In genomic region chr9:44720358-44721153, GRCm38 (mm10) we compare ENCODE assay signal across 8 mouse cellular contexts. TPM values are rescaled to one million over a fixed set of nuclear protein-coding genes. Genes with fewer than 3 reads are reported as not detected.
A peak's percentile ranks its signal among the peaks of the same experiment; 100 is the strongest.
DNase-seq lines count a peak whose midpoint lies in the region; ATAC-seq and TF ChIP-seq lines count a peak whose summit lies in the region.

No protein-coding gene starts in this region.

- DNase-seq in lung, postnatal 0 days (ENCODE audit: low spot score) = no peak
- DNase-seq in lung, postnatal 25 days (ENCODE audit: low spot score) = no peak
- peak; percentile 82 for DNase-seq in brain, adult 2 months (ENCODE audit: low read depth, low spot score)
- no peak for DNase-seq in intestine, embryonic 14.5 days (ENCODE audit: low spot score)
- DNase-seq in spleen, postnatal 10 days (ENCODE audit: low spot score in 2 of 2) = no peak
- no peak for DNase-seq in adrenal gland, adult 18-20 months (ENCODE audit: low spot score in 2 of 2)

- WGBS in lung, postnatal 0 days = 23% methylated on average over 9 of the region's 9 CpGs
- WGBS in forebrain, embryonic 12.5 days = 15% methylated on average over 9 of the region's 9 CpGs
- WGBS in intestine, embryonic 14.5 days = 18% methylated on average over 9 of the region's 9 CpGs
- 7% methylated on average over 9 of the region's 9 CpGs for WGBS in midbrain, embryonic 16.5 days

- 0 out of 2 replicates have a peak, but pooled peaks cover 4% of the 10 kb centered on the region for H3K36me3 ChIP-seq in lung, postnatal 0 days (ENCODE audit: insufficient read depth, low read length)
- peaks cover 22% of the 10 kb centered on the region for H3K36me3 ChIP-seq in forebrain, embryonic 12.5 days (replicated peaks)
- H3K36me3 ChIP-seq in intestine, embryonic 14.5 days (ENCODE audit: control insufficient read depth, insufficient read depth, low read length) = peaks cover 23% of the 10 kb centered on the region
- H3K36me3 ChIP-seq in midbrain, embryonic 16.5 days (ENCODE audit: control insufficient read depth, insufficient read depth, low read length) = peaks cover 13% of the 10 kb centered on the region

- no peak overlapping the region for H3K27ac ChIP-seq in lung, postnatal 0 days (ENCODE audit: low read length)
- peak overlapping the region; percentile 84 for H3K27ac ChIP-seq in forebrain, embryonic 12.5 days
- H3K27ac ChIP-seq in intestine, embryonic 14.5 days (ENCODE audit: low read depth) = peak overlapping the region; percentile 40; the same call in 1 of the 2 replicates
- peak overlapping the region; percentile 84 for H3K27ac ChIP-seq in midbrain, embryonic 16.5 days (ENCODE audit: low read length)

- no peaks in the 10 kb centered on the region for H3K9me3 ChIP-seq in lung, postnatal 0 days (ENCODE audit: low read length)
- H3K9me3 ChIP-seq in forebrain, embryonic 12.5 days = no peaks in the 10 kb centered on the region
- no peaks in the 10 kb centered on the region for H3K9me3 ChIP-seq in intestine, embryonic 14.5 days (ENCODE audit: control insufficient read depth, low read length)
- H3K9me3 ChIP-seq in midbrain, embryonic 16.5 days (replicated peaks; ENCODE audit: control insufficient read depth, low read length, poor library complexity, severe bottlenecking) = no peaks in the 10 kb centered on the region

- no peak for ATAC-seq in lung, postnatal 0 days
- peak; percentile 31; the same call in 1 of the 2 replicates for ATAC-seq in forebrain, embryonic 12.5 days (ENCODE audit: low FRiP score)
- no peak for ATAC-seq in intestine, embryonic 14.5 days (replicated peaks; ENCODE audit: low FRiP score, low TSS enrichment, low read depth)
- peak; percentile 37 for ATAC-seq in midbrain, embryonic 16.5 days

- TF ChIP-seq CTCF in lung, postnatal 0 days (IDR thresholded peaks at IDR 0.05) = no peak; the same call in 1 of the 2 replicates

- TF ChIP-seq EP300 in lung, postnatal 0 days (IDR thresholded peaks at IDR 0.05) = no peak

- peak overlapping the region; percentile 32; the same call in 1 of the 2 replicates for H3K9ac ChIP-seq in lung, postnatal 0 days (replicated peaks; ENCODE audit: low read depth)
- peak overlapping the region; percentile 84 for H3K9ac ChIP-seq in forebrain, embryonic 12.5 days
- H3K9ac ChIP-seq in intestine, embryonic 14.5 days (ENCODE audit: low read length) = peak overlapping the region; percentile 62
- H3K9ac ChIP-seq in midbrain, embryonic 16.5 days (ENCODE audit: low read depth, low read length) = peak overlapping the region; percentile 97

- H3K4me2 ChIP-seq in lung, postnatal 0 days (replicated peaks; ENCODE audit: low read depth, low read length) = peak overlapping the region; percentile 78
- peak overlapping the region; percentile 79 for H3K4me2 ChIP-seq in forebrain, embryonic 12.5 days
- peak overlapping the region; percentile 77 for H3K4me2 ChIP-seq in intestine, embryonic 14.5 days (ENCODE audit: low read length)
- H3K4me2 ChIP-seq in midbrain, embryonic 16.5 days (ENCODE audit: low read length) = peak overlapping the region; percentile 97

- H3K4me3 ChIP-seq in lung, postnatal 0 days (ENCODE audit: low read depth, low read length) = peak overlapping the region; percentile 38
- H3K4me3 ChIP-seq in forebrain, embryonic 12.5 days (replicated peaks) = peak overlapping the region; percentile 67
- peak overlapping the region; percentile 66 for H3K4me3 ChIP-seq in intestine, embryonic 14.5 days (ENCODE audit: low read depth, low read length)
- peak overlapping the region; percentile 92 for H3K4me3 ChIP-seq in midbrain, embryonic 16.5 days (ENCODE audit: low read depth, low read length)

- peaks cover 11% of the 10 kb centered on the region for H3K4me1 ChIP-seq in lung, postnatal 0 days (ENCODE audit: insufficient read depth, low read depth, low read length)
- peaks cover 64% of the 10 kb centered on the region for H3K4me1 ChIP-seq in forebrain, embryonic 12.5 days
- H3K4me1 ChIP-seq in intestine, embryonic 14.5 days (replicated peaks; ENCODE audit: control insufficient read depth, insufficient read depth, low read length) = peaks cover 26% of the 10 kb centered on the region
- peaks cover 50% of the 10 kb centered on the region for H3K4me1 ChIP-seq in midbrain, embryonic 16.5 days (ENCODE audit: control insufficient read depth, insufficient read depth, low read length)

- H3K27me3 ChIP-seq in lung, postnatal 0 days (replicated peaks; ENCODE audit: insufficient read depth, low read length) = no peaks in the 10 kb centered on the region
- no peaks in the 10 kb centered on the region for H3K27me3 ChIP-seq in forebrain, embryonic 12.5 days
- H3K27me3 ChIP-seq in intestine, embryonic 14.5 days (replicated peaks; ENCODE audit: control insufficient read depth, insufficient read depth, low read length) = no peaks in the 10 kb centered on the region
- H3K27me3 ChIP-seq in midbrain, embryonic 16.5 days (ENCODE audit: control insufficient read depth, insufficient read depth, low read depth, low read length) = no peaks in the 10 kb centered on the region

RNA-seq across cellular contexts. Expression of gene Phldb1, which starts 14.4 kb away (rescaled TPM):
- polyA plus RNA-seq in lung, postnatal 0 days (2015; fragmentation: Nextera tagmentation; extraction: Ambion mirVana) = 21.3 and 21.8 TPM in 2 replicates
- 57.5 and 67.3 TPM in 2 replicates for polyA plus RNA-seq in forebrain, embryonic 12.5 days (2016; fragmentation: Nextera tagmentation; extraction: Ambion mirVana)
- 21.4 and 22.6 TPM in 2 replicates for polyA plus RNA-seq in intestine, embryonic 14.5 days (2014; fragmentation: Nextera tagmentation; extraction: Ambion mirVana)
- 48.1 and 51.7 TPM in 2 replicates for polyA plus RNA-seq in midbrain, embryonic 16.5 days (2015; fragmentation: Nextera tagmentation; extraction: Ambion mirVana)
- total RNA-seq in adrenal gland, adult 18-20 months (2021) = 10 to 100 TPM; 24.1 to 60.8 TPM

RNA-seq across cellular contexts. Expression of gene Arcn1, which starts 47.1 kb away (rescaled TPM):
- 92.3 and 104 TPM in 2 replicates for polyA plus RNA-seq in lung, postnatal 0 days (2015; fragmentation: Nextera tagmentation; extraction: Ambion mirVana)
- polyA plus RNA-seq in forebrain, embryonic 12.5 days (2016; fragmentation: Nextera tagmentation; extraction: Ambion mirVana) = 167 and 170 TPM in 2 replicates
- 188 and 192 TPM in 2 replicates for polyA plus RNA-seq in intestine, embryonic 14.5 days (2014; fragmentation: Nextera tagmentation; extraction: Ambion mirVana)
- polyA plus RNA-seq in midbrain, embryonic 16.5 days (2015; fragmentation: Nextera tagmentation; extraction: Ambion mirVana) = 140 and 146 TPM in 2 replicates
- 100 to 1,000 TPM; 139 to 168 TPM for total RNA-seq in adrenal gland, adult 18-20 months (2021)

RNA-seq across cellular contexts. Expression of gene Ift46, which starts 47.2 kb away (rescaled TPM):
- 81.4 and 91.7 TPM in 2 replicates for polyA plus RNA-seq in lung, postnatal 0 days (2015; fragmentation: Nextera tagmentation; extraction: Ambion mirVana)
- 124 and 130 TPM in 2 replicates for polyA plus RNA-seq in forebrain, embryonic 12.5 days (2016; fragmentation: Nextera tagmentation; extraction: Ambion mirVana)
- 87.8 and 96.0 TPM in 2 replicates for polyA plus RNA-seq in intestine, embryonic 14.5 days (2014; fragmentation: Nextera tagmentation; extraction: Ambion mirVana)
- 188 and 193 TPM in 2 replicates for polyA plus RNA-seq in midbrain, embryonic 16.5 days (2015; fragmentation: Nextera tagmentation; extraction: Ambion mirVana)
- total RNA-seq in adrenal gland, adult 18-20 months (2021) = 10 to 100 TPM; 54.0 to 57.6 TPM

RNA-seq across cellular contexts. Expression of gene Treh, which starts 47.5 kb away (rescaled TPM):
- polyA plus RNA-seq in lung, postnatal 0 days (2015; fragmentation: Nextera tagmentation; extraction: Ambion mirVana) = not detected in 2 replicates
- not detected in 2 replicates for polyA plus RNA-seq in forebrain, embryonic 12.5 days (2016; fragmentation: Nextera tagmentation; extraction: Ambion mirVana)
- polyA plus RNA-seq in intestine, embryonic 14.5 days (2014; fragmentation: Nextera tagmentation; extraction: Ambion mirVana) = not detected in 2 replicates
- polyA plus RNA-seq in midbrain, embryonic 16.5 days (2015; fragmentation: Nextera tagmentation; extraction: Ambion mirVana) = not detected in 2 replicates
- total RNA-seq in adrenal gland, adult 18-20 months (2021) = not detected

Comparison
In these comparisons a context has a peak if more than half of its experiments do, and no peak if none do; other contexts are left out.
1. ATAC-seq: peak in forebrain, embryonic 12.5 days (single experiment) and midbrain, embryonic 16.5 days (single experiment); none in lung, postnatal 0 days (single experiment) and intestine, embryonic 14.5 days (single experiment).
2. H3K4me3 ChIP-seq: peak in every context shown above with its lines; median percentile 92 in midbrain, embryonic 16.5 days; 67 in forebrain, embryonic 12.5 days; 66 in intestine, embryonic 14.5 days; 38 in lung, postnatal 0 days.
3. H3K9ac ChIP-seq: peak in every context shown above with its lines; median percentile 97 in midbrain, embryonic 16.5 days; 84 in forebrain, embryonic 12.5 days; 62 in intestine, embryonic 14.5 days; 32 in lung, postnatal 0 days.
4. Peak in every context shown above with its lines, with median percentiles within 50 percentile points of each other: H3K4me2 ChIP-seq.